Mouse (Mus musculus) spleen, adult 2 months (tissue): ENCODE data around the gene Chsy1. TPM values are rescaled to one million over a fixed set of nuclear protein-coding genes. Genes with fewer than 3 reads are reported as not detected.

ENCODE experiments used
- DNase-seq, 2 experiments: peaks; one replicate each; pipeline versions ENCODE4 v3.0.0 to v3.0.0-alpha.2; 2012 to 2021; ENCODE audit warnings: low spot score in 2 of 2, low read depth in 1 of 2
- H3K27ac ChIP-seq: fragments of 200-500 bp; 2 replicates; pipeline ENCODE4 v1.5.1; 2012; ENCODE audit warnings: low read length, inconsistent platforms; ENCODE audit not compliant: insufficient read depth
- H3K27me3 ChIP-seq: fragments of 200-500 bp; 2 replicates; pipeline ENCODE4 v1.6.1; 2012; ENCODE audit warnings: mild to moderate bottlenecking, moderate library complexity, low read length, inconsistent platforms; ENCODE audit not compliant: control insufficient read depth, insufficient read depth
- H3K36me3 ChIP-seq: fragments of 200-500 bp; 2 replicates; pipeline ENCODE4 v1.6.1; 2012; ENCODE audit warnings: mild to moderate bottlenecking, low read length, inconsistent platforms; ENCODE audit not compliant: control insufficient read depth, insufficient read depth
- H3K4me1 ChIP-seq: fragments of 200-500 bp; 2 replicates; pipeline ENCODE4 v1.6.1; 2011; ENCODE audit warnings: inconsistent platforms; ENCODE audit not compliant: control insufficient read depth, insufficient read depth, insufficient read length
- H3K4me3 ChIP-seq: fragments of 200-500 bp; 2 replicates; pipeline ENCODE4 v1.5.1; 2011; ENCODE audit warnings: mild to moderate bottlenecking, inconsistent platforms; ENCODE audit not compliant: insufficient read depth, insufficient read length; ENCODE audit errors: extremely low read depth
- CTCF ChIP-seq: fragments of 200-500 bp; IDR thresholded peaks from 2 replicates; pipeline ENCODE4 v1.5.1; 2011; ENCODE audit warnings: mild to moderate bottlenecking, inconsistent platforms; ENCODE audit not compliant: insufficient read depth, insufficient read length, insufficient replicate concordance; ENCODE audit errors: extremely low read depth
- POLR2A ChIP-seq: fragments of 200-500 bp; IDR thresholded peaks from 2 replicates; pipeline ENCODE4 v1.6.1; 2011; ENCODE audit warnings: low read depth, low read length, inconsistent platforms
- WGBS: fragments of 180-500 bp; shearing (Covaris S2); methylation state at CpG from one replicate; pipeline ENCODE4 v1.1.7; 2018; 5-methylcytosine and 5-hydroxymethylcytosine counted together
- polyA plus RNA-seq: library from polyadenylated mRNA; depleted of rRNA; stranded (reverse); fragments of >200 nt; gene quantifications from 2 replicates; pipeline ENCODE4 v1.2.3, GENCODE M21; 2012; rRNA removed

The Chsy1 gene
- polyA plus RNA-seq, 1 experiment: 9.0 TPM

DNA sequence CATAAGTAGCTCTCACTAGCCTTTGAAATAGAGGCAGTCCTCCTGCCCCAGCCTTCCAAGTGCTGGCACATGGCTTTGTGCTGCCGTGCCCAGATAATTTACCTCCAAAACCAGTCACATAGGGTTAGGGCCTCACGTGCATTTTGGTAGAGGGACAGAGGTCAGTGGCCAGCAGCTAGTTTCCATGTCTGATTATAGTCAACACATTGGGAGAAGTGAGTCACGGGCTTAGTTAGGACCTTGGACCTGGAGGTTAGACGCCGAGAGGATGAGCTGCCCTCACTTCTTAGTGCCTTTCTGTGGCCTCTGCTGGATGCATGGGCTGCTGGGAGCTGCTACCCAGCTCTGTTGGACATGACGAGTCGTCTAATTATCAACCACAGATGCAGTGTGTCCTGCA is 107.7 kb downstream of the Chsy1 start:
- H3K4me3 ChIP-seq: no peak overlapping the region
- no peaks in the 10 kb centered on the region for H3K27me3 ChIP-seq
- no peak overlapping the region for H3K27ac ChIP-seq
- 94% methylated on average over 7 of the region's 7 CpGs for WGBS
- no peak for DNase-seq
- H3K36me3 ChIP-seq: no peaks in the 10 kb centered on the region
- peaks cover 32% of the 10 kb centered on the region; the same call in 1 of the 2 replicates for H3K4me1 ChIP-seq
- no peak for TF ChIP-seq POLR2A
- no peak for TF ChIP-seq CTCF

DNA sequence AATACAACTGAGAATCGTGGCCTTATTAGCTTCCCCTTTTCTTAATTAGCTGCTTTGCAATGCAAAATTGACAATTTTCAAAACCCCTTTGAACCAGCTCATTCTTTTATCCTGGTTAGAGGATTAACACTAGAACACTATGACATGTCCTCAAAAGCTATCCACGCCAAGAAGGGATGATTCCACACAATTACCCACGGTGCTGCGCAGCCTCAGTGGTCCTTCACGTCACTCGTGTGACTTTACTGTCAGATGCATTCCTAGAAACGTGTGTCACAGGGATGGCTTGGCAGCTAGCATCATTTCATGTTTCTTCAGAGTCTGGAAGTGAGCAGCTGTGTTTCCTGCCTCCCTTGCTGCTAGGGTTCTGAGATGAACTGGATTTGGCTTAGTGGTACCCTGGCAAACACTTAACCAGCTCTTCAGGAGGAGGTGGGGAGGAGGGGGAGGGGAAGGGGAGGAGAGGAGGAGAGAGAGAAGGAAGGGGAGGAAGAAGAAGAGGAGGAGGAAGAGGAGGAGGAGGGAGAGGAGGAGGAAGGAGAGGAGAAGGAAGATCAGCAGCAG is 108.3 kb downstream of the Chsy1 start:
- Histone ChIP-seq H3K27ac (no peak overlapping the region), H3K4me3 (no peak overlapping the region), H3K36me3 (no peaks in the 10 kb centered on the region), H3K27me3 (no peaks in the 10 kb centered on the region), H3K4me1 (peaks cover 32% of the 10 kb centered on the region; the same call in 1 of the 2 replicates)
- TF ChIP-seq POLR2A (no peak), CTCF (no peak)
- no peak for DNase-seq
- 69% methylated on average over 7 of the region's 7 CpGs for WGBS

DNA sequence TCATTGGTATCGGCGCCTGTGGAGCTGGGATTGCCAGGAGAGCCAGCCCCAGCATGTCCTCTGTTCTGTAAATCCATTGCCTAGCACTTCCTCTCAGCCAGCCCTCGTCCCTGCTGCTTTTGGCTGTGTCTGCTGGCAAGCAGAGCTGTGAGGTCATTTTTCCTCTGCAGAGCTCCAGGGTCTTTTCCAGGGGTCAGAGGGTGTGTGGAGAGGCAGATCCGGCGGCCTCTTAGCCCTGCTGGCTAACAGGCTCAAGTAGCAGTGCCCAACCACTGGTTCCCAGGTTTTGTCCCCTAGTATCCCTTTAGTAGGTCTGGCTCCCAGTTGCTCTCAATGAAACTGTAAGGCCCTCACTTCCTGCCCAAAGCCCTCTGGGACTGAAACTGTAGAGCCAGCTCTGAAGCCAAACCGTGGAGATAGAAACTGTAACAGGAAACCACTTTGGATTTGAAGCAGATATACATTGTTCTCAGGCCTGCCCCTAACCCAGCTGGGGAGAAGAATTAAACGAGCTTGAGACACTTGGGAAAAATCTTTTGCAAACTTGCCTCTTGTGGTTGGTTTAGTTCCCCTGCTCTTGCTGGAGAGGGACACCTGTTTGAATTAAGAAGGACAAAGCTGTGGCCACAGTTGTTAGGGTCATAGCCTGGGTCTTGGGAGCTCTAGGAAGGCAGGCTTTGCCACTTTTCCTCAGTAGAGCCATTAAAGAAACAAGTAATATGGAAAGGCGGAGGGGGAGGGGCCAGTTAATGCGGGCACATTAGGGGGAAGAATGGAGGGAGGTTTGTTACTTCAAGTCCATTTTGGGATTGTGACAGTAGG is 109.1 kb downstream of the Chsy1 start:
- no peak overlapping the region for H3K27ac ChIP-seq
- no peak for TF ChIP-seq CTCF
- TF ChIP-seq POLR2A: no peak
- H3K4me3 ChIP-seq: no peak overlapping the region
- no peaks in the 10 kb centered on the region for H3K36me3 ChIP-seq
- H3K27me3 ChIP-seq: no peaks in the 10 kb centered on the region
- DNase-seq: no peak
- H3K4me1 ChIP-seq: peaks cover 32% of the 10 kb centered on the region; the same call in 1 of the 2 replicates
- 27% methylated on average over 9 of the region's 9 CpGs for WGBS

DNA sequence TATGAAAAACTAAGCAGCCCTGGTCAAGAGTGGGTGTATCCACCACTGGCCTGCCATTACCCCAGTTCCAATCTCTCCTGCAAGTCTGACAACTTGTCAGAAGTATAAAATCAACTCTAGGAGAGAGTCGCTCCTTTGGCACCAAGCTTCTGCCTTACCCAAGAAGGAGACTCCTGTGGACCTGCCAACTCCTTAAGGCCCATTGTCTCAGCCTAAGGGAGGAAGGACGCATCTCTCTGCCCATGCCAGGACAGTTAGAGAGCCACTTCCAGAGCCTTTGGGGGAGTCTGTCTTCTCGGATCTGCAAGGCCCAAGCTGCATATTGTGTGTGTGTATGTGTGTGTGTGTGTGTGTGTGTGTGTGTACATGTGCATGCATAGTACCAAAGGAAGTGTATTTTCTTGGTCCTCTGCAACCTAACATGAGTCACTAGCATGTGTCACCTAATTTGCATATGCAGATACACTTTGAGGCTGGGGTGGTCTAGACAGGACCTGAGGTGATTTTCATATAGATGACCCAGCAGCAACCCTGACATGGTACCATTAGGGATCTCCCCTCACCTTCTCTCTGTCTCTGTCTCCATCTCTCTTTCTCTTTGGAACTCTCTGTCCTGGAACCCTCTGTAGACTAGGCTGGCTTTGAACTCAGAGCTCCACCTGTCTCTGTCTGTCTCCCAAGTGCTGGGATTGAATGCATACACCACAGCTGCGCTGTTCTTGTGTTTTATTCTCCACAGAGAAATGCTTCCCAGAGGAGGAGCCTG is 109.9 kb downstream of the Chsy1 start:
- Histone ChIP-seq H3K4me3 (no peak overlapping the region), H3K27me3 (no peaks in the 10 kb centered on the region), H3K27ac (no peak overlapping the region), H3K4me1 (peaks cover 32% of the 10 kb centered on the region; the same call in 1 of the 2 replicates), H3K36me3 (no peaks in the 10 kb centered on the region)
- TF ChIP-seq CTCF (no peak), POLR2A (no peak)
- no peak for DNase-seq
- WGBS: 78% methylated on average over 4 of the region's 4 CpGs

DNA sequence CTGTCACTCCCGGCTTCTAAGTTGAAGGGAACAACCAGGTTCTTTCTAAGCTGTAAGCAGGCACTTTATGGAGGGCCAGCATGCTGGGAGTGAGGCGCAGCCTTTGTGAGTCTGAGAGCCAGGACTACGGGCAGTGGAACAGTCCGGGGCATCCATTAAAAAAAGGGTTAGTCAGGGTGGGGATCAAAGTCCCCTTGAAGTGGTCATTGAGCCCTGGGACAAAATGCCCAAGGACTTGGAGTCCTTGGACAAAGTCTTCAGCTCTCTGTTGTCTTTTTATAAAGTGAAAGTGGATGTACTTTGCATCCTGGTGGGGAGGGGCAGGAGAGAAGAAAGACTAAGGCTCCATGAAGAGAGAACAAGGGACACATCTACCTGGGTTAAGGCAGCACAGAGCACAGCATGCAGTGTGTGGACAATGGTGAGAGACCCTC is 110.5 kb downstream of the Chsy1 start:
- DNase-seq: no peak
- Histone ChIP-seq H3K4me1 (peaks cover 32% of the 10 kb centered on the region; the same call in 1 of the 2 replicates), H3K27ac (no peak overlapping the region), H3K27me3 (no peaks in the 10 kb centered on the region), H3K4me3 (no peak overlapping the region), H3K36me3 (no peaks in the 10 kb centered on the region)
- no peak for TF ChIP-seq CTCF
- TF ChIP-seq POLR2A: no peak
- 90% methylated on average over 4 of the region's 4 CpGs for WGBS

DNA sequence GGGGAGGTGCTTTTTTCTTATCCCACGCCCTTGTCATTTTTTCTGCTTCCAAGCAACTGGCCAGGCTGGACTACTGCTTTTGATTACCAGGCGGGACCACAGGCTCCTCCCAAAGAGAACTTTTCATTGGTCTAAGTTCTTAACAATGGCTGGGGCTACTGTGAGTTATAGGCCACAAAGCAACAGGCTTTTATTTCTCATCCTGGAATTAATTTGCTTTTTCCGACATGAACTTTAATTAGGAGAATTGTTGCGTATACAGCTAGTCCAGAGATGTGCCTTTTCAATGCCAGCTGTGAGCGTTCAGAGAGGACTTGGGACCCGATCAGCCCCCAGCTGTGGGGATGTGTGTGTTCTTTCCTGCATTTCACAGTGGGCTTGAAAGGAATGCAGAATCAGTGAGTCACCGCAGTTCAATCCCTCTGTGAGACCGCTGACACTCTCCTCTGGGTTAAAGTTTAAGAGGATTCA is 113.3 kb downstream of the Chsy1 start:
- WGBS: 88% methylated on average over 8 of the region's 8 CpGs
- no peaks in the 10 kb centered on the region for H3K27me3 ChIP-seq
- no peaks in the 10 kb centered on the region for H3K36me3 ChIP-seq
- H3K27ac ChIP-seq: no peak overlapping the region
- H3K4me3 ChIP-seq: no peak overlapping the region
- DNase-seq: no peak
- TF ChIP-seq CTCF (no peak), POLR2A (no peak)
- H3K4me1 ChIP-seq: peaks cover 32% of the 10 kb centered on the region; the same call in 1 of the 2 replicates

Other genes with a start within 250 kb of the Chsy1 start
- 1.6 and 2.3 TPM in 2 replicates for gene Pcsk6, start 247.8 kb upstream of the Chsy1 start, polyA plus RNA-seq
- not detected in 2 replicates for gene Gm45213, start 65.9 kb upstream of the Chsy1 start, polyA plus RNA-seq
- 7.2 and 9.1 TPM in 2 replicates for gene Snrpa1, start 50.5 kb upstream of the Chsy1 start, polyA plus RNA-seq
- gene Selenos, start 29.9 kb upstream of the Chsy1 start, polyA plus RNA-seq: 63.7 and 81.9 TPM in 2 replicates